Mouse (Mus musculus): Measurements from ENCODE around the gene Mucl2. TPM values are rescaled to one million over a fixed set of nuclear protein-coding genes. Genes with fewer than 3 reads are reported as not detected.
"Not testable (repeated sequence)": the region's sequence is repeated elsewhere in the genome, so short reads cannot be mapped to it uniquely, and the experiment has no call there.

Gene Mucl2
- not detected for total RNA-seq (2021)
- long read RNA-seq, experiment 1: 0 reads
- long read RNA-seq, experiment 2: 0 reads

DNA sequence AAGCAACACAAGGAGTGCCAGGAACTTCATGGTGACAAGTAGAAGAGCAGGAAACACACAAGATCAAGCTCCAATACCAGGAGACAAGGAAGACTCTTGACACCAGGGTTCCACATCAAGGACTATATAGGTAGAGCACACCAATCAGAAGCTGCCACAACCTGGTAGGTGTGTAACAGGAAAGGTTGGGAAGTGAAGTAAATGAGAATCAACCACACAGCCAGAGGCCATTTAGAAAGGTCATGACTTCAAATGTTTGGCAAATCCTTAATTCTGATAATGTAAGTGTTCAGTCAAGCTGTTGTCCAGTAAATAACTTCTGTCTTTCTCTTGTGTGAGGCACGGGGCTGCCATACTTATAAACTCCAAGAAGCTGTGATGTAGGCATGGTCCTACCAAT is at the start of gene Mucl2:
Gene Mucl2, minus strand, starts transcription at position 101 of the 400 bp plus-strand sequence.
- no peak for DNase-seq (ENCODE audit: low spot score in 2 of 2)

- not testable (repeated sequence) for DNase-seq (ENCODE audit: low spot score in 2 of 2)
Observed at GRCm38 (mm10) chr15:103913061-103913460, 13.9 kb upstream of the Mucl2 start.

Small RNA genes within 50 kb of the gene (microRNA-seq; reads per million reads assigned to microRNA genes)
- gene Gm22852 (ENCODE audit: borderline number of aligned reads in 2 of 2): 0 reads per million in 2 experiments

Other genes with a start within 250 kb of the Mucl2 start
- 1 to 10 TPM in 1 of 2 experiments, not detected in 1; 2.2 TPM for gene Mucl1, start 143.8 kb downstream of the Mucl2 start, total RNA-seq (2021)